Mouse (Mus musculus): ENCODE measurements around the gene Lamtor5.

Lamtor5 gene

GRCm38 (mm10) chr3:107278479-107279269 is at the start of gene Lamtor5:
TSS of gene Lamtor5 (plus strand) at chr3:107278858.
- 1% methylated on average over 43 of the region's 43 CpGs for WGBS

DNA sequence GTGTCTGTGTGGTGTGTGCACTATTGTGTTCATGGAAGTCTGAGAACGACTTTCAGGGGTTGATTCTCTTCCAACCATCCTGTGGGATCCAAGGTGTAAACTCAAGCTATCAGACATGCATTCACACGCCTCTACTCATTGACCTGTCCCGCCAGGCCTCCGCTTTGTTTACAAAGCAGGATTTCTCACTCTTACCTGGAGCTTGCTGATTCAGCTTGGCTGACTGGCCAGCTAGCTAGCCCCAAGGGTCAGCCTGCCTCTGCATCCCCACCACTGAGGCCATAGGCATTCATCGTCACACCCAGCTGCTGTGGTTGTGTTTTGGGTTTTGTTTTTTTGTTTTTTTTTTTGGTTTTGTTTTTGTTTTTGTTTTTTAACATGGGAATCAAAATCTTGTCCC is 49.4 kb upstream of the Lamtor5 start:
- WGBS = 87% methylated on average over 5 of the region's 5 CpGs

DNA sequence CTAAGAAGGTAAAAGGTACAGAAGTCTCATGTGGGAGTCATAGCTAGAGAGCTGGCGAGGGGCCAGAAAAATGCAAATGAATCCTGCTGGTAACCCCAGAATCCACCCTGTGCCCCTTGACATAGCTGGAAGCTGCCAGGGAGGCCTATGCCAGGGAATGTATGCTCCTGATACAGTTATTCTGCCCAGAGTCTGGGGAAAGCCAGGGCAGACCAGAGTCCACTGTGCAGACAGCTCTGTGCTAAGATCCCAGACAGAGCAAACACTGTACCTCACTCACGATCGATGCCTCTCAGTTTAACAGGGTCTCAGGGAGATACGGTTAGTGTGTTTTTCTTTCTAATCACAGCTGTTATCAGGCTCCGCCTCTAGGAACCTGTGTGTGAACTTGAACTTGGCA is 48.8 kb upstream of the Lamtor5 start:
- WGBS = 78% methylated on average over 5 of the region's 5 CpGs

GRCm38 (mm10) chr3:107230527-107230926 is 48.1 kb upstream of the Lamtor5 start, which contains the start of gene A630076J17Rik:
TSS of gene A630076J17Rik (plus strand) at chr3:107230614.
- WGBS = 59% methylated on average over 1 of the region's 1 CpGs

- 79% methylated on average over 4 of the region's 4 CpGs for WGBS
Observed at GRCm38 (mm10) chr3:107231202-107231601, 47.5 kb upstream of the Lamtor5 start.

DNA sequence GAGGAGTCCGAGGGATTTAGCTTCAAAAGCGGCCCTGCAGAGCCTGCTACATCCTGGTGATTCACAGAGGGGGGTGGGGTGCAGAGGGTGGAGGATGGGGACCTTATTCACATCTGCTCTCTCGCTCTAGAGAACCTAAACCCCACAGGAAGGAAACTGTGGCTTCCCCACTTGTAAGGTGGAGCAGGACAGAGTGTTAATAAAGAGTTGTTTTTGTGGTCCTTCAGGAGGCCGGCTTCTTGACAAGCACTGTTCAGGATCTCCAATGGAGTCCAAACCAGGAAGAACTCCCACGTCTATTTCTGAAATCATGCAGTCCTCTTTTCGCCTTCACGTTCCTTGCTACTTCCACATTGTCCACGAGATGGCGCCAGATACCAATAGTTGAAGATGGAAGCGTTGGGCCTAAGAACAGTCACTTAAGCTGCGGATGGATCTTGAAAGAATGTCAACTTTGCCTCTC is 45.3 kb upstream of the Lamtor5 start:
- 3% methylated on average over 11 of the region's 11 CpGs for WGBS

- 29% methylated on average over 2 of the region's 2 CpGs for WGBS
Observed at GRCm38 (mm10) chr3:107233945-107234344, 44.7 kb upstream of the Lamtor5 start.

DNA sequence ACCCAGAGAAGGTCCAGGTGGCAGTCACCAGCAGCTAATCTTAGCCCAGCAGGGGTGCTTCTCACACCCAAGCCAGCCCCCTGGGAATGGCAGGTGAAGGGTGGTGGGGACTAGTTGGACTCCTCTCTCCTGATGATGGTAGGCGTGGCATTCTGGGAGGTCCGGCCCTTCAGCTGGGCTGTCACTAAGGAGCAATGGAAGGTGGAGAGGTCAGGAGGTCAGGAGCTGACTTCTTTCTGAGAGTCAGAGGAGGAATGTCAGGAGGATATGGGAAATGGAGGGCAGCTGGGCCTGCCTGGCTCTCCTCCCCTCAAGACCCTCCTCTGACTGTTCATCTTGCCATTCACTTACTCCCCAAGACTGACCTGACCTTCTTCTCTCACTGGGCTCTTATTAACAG is 40.6 kb upstream of the Lamtor5 start:
- 88% methylated on average over 2 of the region's 2 CpGs for WGBS

DNA sequence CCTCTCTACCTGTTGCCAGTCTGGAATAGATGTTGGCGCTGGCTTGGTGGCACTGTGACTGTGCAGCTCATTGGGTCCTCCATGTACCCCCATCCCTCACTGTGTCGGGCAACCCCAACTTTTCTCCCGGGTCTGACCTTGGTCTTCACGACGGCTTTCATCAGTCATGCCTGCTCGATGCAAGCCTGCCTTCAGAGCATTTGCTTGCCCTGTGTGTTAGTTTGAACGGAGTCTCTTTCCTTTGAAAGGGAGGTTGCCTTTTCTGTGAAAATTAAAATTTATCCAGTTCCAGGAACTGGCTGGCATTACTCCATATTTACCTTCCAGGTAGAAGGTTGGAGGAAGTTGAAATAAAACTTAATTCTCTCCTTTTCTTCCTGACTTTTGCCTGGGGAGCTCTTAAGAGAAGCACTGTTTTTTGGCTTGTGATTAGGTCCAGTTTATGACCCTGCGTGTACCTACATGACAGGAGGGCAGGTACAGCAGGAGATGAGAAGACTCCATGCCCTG is 40.1 kb upstream of the Lamtor5 start:
- 95% methylated on average over 8 of the region's 8 CpGs for WGBS

DNA sequence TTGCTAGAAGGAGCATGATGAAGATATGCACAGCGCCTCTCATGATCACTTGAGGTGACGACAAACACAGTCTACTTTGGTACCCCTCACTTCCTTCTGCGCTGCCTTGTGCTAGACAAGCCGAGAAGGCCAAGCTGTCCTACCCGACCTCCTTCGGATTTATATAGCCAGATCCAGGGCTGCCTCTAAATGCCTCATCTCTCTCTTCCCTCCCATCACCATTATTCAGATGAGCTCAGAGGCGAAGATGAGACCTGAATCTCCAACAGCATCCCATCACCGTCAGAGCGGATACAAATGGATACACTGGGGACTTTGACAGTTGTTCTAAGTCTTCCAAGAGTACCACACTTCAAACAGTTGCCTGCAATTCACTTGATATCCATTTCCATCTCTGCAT is 39.1 kb upstream of the Lamtor5 start, which contains the start of gene Prok1:
Gene Prok1, minus strand, starts transcription at position 101 of the 400 bp plus-strand sequence.
- WGBS = 93% methylated on average over 9 of the region's 9 CpGs

GRCm38 (mm10) chr3:107241389-107242094 is 37.1 kb upstream of the Lamtor5 start:
- 46% methylated on average over 14 of the region's 14 CpGs for WGBS

- 85% methylated on average over 6 of the region's 6 CpGs for WGBS
Observed at GRCm38 (mm10) chr3:107246876-107247275, 31.8 kb upstream of the Lamtor5 start.

DNA sequence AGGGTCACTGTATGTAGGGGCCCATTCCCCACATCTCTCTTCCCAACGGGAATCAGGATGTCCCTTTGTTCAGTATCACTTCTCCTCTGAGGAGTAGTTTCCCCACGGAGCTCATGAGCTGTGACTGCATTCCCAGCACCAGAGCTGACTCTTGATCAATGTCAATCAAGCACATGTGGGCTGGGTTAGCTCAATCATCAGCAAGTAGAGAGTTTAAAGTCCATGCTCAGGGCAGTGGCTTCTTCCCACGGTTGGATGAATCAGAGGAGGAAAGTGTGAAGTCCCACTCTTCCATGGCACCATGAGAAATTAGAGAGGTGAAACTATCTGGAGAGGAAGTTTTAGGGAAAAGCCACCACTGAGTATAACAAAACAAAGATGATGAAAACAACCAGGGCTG is 29.6 kb upstream of the Lamtor5 start:
- WGBS = 60% methylated on average over 3 of the region's 3 CpGs

DNA sequence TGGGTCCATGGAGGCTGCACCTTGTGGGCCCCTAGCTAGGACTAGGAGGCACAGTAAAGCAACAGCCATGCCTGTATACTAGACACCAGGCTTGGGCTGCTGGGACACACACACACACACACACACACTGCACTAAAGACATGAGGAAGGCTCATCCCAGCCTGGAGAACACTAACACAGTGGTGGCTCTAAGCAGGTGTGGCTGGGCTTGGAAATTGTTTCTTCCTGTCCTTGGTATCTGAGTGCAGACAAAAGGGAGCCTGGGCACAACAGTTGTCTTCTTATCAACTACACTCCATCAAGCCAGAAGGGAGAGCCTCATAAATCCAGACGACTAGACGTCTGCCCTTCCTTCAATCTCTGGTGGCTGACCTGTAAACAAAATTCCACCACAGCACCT is 28.3 kb upstream of the Lamtor5 start:
- 72% methylated on average over 2 of the region's 2 CpGs for WGBS

GRCm38 (mm10) chr3:107252035-107252434 is 26.6 kb upstream of the Lamtor5 start:
- 54% methylated on average over 4 of the region's 4 CpGs for WGBS

DNA sequence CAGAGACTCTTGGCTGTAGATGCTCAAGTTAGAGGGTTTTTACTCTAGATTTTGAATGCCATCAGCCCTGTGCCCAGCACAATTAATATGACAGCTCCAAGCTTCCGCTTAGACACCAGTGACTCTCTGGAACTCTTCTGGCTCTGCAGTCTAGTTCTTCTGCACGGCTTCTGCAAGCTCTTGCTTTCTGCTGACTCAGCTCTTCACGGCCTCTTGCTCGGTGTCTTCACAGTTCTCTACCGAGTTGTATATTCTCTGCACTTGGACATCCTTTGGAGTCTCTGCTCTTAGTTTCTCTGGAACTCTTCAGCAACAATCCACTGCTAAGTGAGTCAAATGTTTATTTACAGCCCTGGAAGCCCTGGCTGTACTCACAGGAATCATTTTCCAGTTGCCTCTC is 24.7 kb upstream of the Lamtor5 start:
- 65% methylated on average over 5 of the region's 5 CpGs for WGBS

- 94% methylated on average over 3 of the region's 3 CpGs for WGBS
Observed at GRCm38 (mm10) chr3:107255992-107256391, 22.7 kb upstream of the Lamtor5 start.

GRCm38 (mm10) chr3:107256724-107257123 is 21.9 kb upstream of the Lamtor5 start:
- WGBS = 63% methylated on average over 7 of the region's 7 CpGs

- WGBS = 23% methylated on average over 5 of the region's 5 CpGs
Observed at GRCm38 (mm10) chr3:107257924-107258323, 20.7 kb upstream of the Lamtor5 start.

GRCm38 (mm10) chr3:107260956-107261850 is 17.5 kb upstream of the Lamtor5 start:
- 53% methylated on average over 8 of the region's 8 CpGs for WGBS

DNA sequence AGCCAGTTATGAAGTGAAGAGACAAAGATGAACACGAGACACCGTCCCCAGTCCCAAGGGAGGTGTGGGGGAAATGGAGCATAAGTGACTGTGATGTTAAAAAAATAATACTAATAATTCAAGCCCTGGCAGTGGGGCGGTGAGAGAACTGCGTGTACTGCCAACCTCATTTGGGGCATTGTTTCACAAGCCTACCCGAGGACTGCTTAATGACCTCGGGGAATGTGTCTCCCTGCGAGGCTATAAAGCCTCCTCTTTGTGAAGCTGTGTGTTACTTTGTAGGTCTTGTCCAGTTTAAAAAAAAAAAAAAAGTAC is 16.9 kb upstream of the Lamtor5 start:
- 55% methylated on average over 7 of the region's 7 CpGs for WGBS
